Mouse (Mus musculus) cerebral cortex, adult 2 months (tissue): ENCODE measurements around the gene Ets2.

Experiments
- WGBS: fragments of 180-500 bp; shearing (Covaris S2); methylation state at CpG from one replicate; pipeline ENCODE4 v1.1.7; 2018; 5-methylcytosine and 5-hydroxymethylcytosine counted together

Gene Ets2

GRCm38 (mm10) chr16:95701802-95702561 is at the start of gene Ets2:
Gene Ets2, plus strand, starts transcription at chr16:95702075.
- under 1% methylated on average over 64 of the region's 64 CpGs for WGBS

DNA sequence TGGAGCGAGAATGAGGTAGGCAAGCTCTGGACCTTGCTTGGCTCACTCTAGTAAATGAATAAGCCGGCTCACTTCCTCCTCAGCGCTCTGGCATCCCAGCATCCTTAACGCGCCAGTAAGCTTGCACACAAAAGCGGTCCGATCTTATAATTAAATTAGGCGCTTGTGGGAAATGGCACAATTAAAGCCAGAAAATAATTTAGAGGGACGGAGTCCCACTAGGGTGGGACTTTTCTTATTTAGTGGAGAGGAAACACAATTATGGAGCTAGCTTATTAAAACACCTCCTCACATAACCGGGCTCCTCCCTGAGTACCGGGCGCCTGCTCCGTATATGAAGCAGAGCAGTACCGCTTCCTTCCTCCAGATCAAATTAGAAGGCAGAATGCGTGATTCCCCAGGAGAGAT is 47.7 kb upstream of the Ets2 start:
- WGBS: 28% methylated on average over 15 of the region's 15 CpGs

DNA sequence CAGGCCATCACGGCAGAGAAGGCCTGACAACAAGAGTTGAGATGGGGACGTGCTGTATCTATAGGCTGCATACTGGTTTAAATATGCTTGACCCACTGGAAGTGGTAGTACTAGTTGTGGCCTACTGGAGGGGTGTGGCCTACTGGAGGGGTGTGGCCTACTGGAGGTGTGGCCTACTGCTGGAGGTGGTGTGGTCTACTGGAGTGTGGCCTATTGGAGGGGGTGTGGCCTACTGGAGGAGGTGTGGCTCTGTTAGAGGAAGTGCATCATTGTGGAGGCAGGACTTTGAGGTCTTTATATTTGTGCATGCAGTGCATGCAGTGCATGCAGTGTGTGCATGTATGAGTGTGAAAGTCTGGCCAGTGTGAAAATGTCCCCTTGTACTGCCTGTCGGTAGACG is 45.3 kb upstream of the Ets2 start:
- WGBS: 97% methylated on average over 4 of the region's 4 CpGs

GRCm38 (mm10) chr16:95657187-95657586 is 44.7 kb upstream of the Ets2 start:
- 92% methylated on average over 5 of the region's 5 CpGs for WGBS

DNA sequence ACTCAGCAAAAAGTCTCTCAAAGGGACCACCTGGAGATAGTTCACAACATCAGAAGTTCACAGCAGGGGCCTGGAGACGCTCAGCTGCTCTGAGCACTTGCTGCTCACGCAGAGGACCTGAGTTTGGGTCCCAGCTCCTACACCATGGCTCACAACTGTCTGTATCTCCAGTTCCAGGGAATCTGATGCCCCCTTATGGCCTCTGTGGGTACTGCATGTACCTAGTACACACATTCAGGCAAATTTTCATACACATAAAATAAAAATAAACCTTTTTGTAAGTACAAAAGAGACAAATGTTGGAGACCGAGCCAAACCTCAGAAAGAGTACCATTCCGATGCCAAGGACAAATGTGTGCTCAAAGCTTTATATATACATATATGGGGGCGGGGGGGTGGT is 44.1 kb upstream of the Ets2 start:
- WGBS: 79% methylated on average over 5 of the region's 5 CpGs

- 45% methylated on average over 5 of the region's 5 CpGs for WGBS
Observed at GRCm38 (mm10) chr16:95658836-95659430, 42.9 kb upstream of the Ets2 start.

DNA sequence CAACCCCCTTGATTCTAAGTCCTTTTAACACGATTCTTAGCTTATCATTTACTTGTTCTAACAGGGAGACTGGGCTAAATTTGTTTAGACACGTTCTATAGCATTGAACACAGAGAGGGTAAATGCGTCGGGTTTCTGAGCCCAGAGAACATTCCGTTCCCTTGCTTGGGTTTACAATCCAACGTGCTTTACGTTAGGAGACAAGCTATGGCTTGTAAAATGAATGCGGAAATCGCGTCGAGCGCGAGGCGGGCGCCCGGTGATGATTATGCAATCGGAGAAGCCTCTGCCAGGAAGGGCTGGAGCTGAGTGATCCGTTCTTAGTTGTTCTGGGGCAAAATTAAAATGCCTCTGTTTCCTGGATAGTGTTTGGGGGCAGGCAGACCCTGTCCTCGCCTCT is 42.4 kb upstream of the Ets2 start:
- 51% methylated on average over 19 of the region's 19 CpGs for WGBS

GRCm38 (mm10) chr16:95660909-95661308 is 41.0 kb upstream of the Ets2 start:
- WGBS: 80% methylated on average over 5 of the region's 5 CpGs

- WGBS: 60% methylated on average over 6 of the region's 6 CpGs
Observed at GRCm38 (mm10) chr16:95665472-95666131, 36.3 kb upstream of the Ets2 start.

- 71% methylated on average over 10 of the region's 10 CpGs for WGBS
Observed at GRCm38 (mm10) chr16:95666288-95666687, 35.6 kb upstream of the Ets2 start.

- 65% methylated on average over 11 of the region's 11 CpGs for WGBS
Observed at GRCm38 (mm10) chr16:95667395-95668150, 34.3 kb upstream of the Ets2 start.

- WGBS: 61% methylated on average over 19 of the region's 19 CpGs
Observed at GRCm38 (mm10) chr16:95668151-95668993, 33.5 kb upstream of the Ets2 start.

GRCm38 (mm10) chr16:95674452-95674921 is 27.4 kb upstream of the Ets2 start:
- WGBS: 52% methylated on average over 5 of the region's 5 CpGs

GRCm38 (mm10) chr16:95675212-95675611 is 26.7 kb upstream of the Ets2 start:
- 76% methylated on average over 11 of the region's 11 CpGs for WGBS

GRCm38 (mm10) chr16:95676668-95677067 is 25.2 kb upstream of the Ets2 start:
- WGBS: 92% methylated on average over 3 of the region's 3 CpGs

- WGBS: 93% methylated on average over 6 of the region's 6 CpGs
Observed at GRCm38 (mm10) chr16:95682431-95682892, 19.4 kb upstream of the Ets2 start.

DNA sequence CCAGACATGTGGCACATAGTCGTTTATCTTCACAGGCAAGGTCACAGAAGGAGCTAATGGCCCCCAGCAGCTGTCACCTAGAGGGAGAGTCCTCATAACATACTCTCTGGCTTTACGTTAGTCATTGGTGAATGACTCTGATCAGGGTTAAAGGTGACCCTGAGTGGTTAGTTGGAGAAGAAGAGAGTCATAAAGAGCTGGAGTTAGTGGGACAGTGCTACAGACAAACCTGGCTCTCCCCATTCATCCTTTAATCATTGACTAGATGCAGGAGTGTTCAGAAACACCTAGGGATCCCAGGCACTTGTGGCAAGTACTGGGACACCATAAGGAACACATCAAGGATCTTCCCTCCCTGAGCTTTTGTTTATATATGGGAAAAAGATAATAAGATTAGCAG is 16.1 kb upstream of the Ets2 start:
- WGBS: 87% methylated on average over 2 of the region's 2 CpGs

DNA sequence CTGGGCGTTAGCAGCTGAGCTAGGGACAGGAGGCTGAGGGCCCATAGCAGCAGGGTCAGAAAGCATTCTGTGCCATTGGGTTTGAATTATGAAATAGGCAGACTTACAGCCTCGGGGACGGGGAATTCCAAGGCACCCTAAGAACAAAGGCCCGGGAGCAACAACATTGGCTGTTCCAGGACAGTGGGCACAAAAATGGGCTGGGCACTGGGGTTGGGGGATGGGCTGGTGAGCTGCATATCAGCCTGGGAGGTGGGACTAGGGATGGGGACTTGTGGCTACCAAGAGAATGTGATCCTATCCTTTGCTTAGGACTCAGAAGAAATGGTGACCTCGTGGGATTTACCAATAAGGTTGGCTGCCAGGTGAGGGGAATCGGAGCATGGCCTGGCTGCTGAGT is 15.6 kb upstream of the Ets2 start:
- 82% methylated on average over 6 of the region's 6 CpGs for WGBS

GRCm38 (mm10) chr16:95686901-95687300 is 15.0 kb upstream of the Ets2 start:
- 93% methylated on average over 8 of the region's 8 CpGs for WGBS

DNA sequence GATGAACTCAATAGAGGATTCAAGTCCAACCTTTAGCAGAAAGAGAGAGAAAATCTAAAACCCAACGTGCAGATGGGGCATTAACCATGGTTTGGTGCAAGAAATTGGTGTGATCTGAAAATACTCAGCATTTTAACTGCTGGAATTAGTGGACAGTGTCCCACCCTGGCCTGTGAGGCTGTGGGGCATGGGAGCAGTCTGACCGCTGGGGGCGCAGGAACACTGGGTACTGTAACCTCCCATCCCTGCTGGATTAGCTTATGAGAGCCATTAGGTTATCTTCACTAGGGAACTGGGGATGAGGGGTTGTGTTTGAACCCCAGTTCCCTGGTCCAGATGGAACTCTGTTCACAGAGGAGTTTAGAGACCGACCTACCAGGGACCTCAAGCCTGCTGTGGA is 13.9 kb upstream of the Ets2 start:
- WGBS: 84% methylated on average over 4 of the region's 4 CpGs

- WGBS: 28% methylated on average over 6 of the region's 6 CpGs
Observed at GRCm38 (mm10) chr16:95696599-95696998, 5.3 kb upstream of the Ets2 start.
